Mouse (Mus musculus) mesoderm, embryonic 11.5 days (tissue): Measurements from ENCODE around the gene Galnt2.

Experiments
- DNase-seq: peaks from one replicate; pipeline ENCODE4 v3.0.0-alpha.2; 2012; ENCODE audit warnings: low read depth, low spot score

The Galnt2 gene

DNA sequence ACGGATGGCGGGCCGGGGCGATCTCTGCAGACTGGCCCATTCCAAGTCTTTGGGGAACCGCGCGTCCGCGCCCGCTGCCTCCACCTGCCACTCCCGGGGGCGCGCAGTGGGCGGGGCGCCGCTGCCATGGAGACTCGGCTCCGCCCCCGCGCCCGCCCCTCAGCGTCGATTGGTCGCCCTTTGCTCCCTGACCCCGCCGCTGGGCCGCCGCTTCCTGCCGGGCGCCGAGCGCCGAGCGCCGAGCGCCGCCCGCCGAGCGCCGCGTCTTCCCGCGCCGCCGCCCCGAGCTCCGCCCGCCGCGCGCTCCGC is at the start of gene Galnt2:
Gene Galnt2, plus strand, starts transcription at position 216 of the 309 bp plus-strand sequence.
- DNase-seq, result peak; percentile 81

DNA sequence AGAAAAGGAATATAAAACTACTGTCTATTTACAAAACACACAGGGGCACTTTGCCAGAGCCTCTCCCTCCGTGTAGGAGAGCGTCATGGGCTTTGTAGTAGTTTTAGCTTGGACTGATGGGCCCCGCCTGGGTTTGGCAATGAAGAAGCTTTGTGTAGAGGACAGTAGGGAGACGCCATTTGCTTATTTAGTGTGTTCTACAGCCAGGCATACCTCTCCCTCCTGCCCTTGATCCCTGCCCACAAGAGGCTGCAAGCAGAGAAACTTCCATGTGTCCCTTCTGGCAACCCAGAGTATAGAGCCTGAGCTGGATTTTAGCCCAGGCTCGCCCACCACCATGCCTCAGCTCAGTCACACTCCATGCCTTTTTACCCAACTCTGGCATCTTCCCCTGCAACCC is 49.4 kb upstream of the Galnt2 start:
- DNase-seq, result no peak

DNA sequence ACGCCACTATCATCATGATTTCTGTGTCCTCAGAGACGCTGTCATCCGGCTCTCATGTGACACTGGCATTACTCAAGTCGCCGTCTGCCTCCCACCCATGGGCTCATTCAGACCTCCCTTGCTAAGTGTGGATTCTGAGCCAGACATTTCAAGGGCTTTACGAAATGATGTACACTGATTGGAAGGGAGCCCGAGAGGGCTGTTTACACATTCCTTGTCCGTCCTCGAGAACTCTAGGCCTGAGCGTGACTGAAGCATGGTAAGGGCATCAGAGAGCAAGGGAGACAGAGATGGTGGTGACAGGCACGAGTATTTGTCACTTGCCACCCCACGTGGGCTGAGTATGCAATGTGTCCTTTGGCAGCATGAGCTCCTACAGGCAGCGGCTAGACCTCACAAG is 49.0 kb upstream of the Galnt2 start:
- no peak for DNase-seq

DNA sequence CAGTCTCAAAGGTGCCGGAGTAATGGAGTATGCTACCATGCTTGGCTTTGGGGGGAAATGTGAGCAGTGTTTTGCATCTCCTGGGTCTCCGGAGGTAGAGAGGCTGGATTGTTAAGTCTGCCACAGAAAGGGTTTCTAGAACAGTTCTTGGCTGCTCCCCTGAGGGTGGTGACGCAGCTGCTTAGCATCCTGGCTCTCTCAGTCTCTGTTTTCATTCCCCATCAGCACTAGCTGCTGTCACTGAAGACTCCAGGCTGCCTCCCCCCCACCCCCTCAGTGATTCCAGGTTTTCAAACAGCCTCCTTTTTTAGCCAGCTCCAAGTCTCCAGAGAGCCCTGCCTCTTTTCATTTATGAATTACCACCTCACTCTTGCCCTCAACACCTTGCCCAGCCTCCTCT is 47.1 kb upstream of the Galnt2 start:
- DNase-seq, result no peak

GRCm38 (mm10) chr8:124184507-124184906 is 46.7 kb upstream of the Galnt2 start:
- no peak for DNase-seq

DNA sequence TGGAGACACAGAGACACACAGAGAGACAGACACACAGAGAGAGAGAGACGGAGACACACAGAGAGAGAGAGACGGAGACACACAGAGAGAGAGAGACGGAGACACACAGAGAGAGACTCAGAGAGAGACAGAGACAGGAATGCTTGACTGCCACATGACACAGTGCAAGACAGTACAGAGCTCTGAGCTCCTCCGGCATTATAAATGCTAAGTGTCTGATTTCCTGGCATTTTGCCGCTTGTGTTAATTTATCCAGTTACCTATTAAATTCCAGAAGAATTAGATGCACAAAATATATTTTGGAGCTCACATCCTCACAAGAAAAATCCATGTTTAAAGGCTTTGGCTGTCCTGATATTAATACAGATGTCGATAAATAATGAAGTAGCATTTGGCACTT is 46.1 kb upstream of the Galnt2 start:
- no peak for DNase-seq

- DNase-seq, result no peak
Measured at GRCm38 (mm10) chr8:124190388-124190787, 40.8 kb upstream of the Galnt2 start.

DNA sequence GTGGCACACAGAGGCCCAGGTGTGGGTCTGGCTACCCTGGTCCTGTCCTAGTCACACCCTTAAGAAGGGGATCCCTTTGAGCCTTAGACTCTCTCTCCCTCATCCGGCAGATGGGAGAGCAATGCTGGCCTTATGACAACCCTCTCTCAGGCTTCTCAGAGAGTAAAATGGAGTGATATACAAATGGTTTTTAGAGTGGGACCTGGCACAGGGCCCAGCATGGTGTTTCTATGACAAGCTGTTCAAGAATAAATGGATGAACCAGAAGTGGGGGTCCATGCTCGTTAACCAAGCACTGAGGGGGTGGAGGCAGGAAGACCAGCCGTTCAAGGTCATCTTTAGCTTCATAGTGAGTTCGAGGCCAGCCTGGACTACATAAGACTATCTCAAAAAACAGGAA is 38.9 kb upstream of the Galnt2 start:
- no peak for DNase-seq

DNA sequence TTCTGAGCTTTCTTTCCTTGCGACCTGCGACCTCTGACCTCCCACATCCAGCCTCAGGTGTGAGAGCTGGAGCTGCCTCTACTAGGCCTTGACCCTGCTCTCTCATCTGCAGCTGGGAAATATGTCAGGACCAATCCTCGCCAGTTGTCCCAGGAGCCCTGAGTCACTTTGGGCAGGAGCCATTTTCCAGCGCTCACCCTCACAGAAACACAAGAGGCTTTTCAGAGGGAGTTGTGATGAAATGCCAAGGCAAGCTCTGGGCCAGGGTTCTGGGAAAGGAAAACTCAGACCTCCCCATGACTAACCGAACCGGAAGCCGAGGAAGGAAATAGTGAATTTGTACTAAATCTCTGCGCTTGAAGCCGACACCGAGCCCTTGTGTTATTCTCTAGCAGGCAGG is 38.2 kb upstream of the Galnt2 start:
- DNase-seq, result no peak

- no peak for DNase-seq
Measured at GRCm38 (mm10) chr8:124193992-124194391, 37.2 kb upstream of the Galnt2 start.

DNA sequence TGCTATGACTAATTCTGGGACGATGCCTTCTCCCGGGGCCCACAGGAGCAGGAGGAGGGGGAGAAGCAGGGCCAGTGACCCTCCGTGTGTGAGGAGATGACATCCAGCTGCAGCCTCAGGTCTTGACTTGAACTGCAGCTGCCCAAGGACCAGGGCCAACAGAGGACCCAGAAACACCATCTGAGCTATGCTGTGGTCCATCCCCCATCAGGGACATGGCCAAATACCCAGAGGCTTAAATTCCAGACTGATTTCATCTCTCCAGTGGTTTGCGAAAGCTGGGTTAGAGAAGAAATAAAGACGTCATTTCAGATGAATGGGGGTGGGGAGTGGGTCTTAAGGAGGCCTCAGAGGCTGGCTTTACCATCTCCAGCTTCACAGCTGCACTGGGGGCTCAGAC is 35.0 kb upstream of the Galnt2 start:
- DNase-seq, result no peak

DNA sequence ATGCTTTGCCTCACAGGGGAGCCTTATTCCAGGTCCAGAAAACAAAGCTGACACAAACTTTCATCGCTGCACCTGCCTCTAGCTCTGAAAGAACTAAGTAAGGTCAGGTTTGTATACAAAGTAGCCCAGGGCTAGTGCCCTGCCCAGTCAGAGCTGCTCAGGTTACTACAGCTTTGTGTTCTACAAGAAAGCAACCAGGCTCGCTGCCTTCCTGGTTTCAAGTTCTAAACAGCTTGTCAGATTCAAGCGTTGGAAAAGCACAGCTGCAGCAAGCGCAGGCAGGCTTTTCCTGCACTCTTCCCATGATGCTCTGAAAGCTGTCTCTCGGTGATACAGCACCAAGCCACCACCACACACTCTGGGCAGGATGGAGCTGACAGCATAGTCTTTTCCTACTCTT is 34.4 kb upstream of the Galnt2 start:
- no peak for DNase-seq

- DNase-seq, result no peak
Measured at GRCm38 (mm10) chr8:124198230-124198629, 33.0 kb upstream of the Galnt2 start.

DNA sequence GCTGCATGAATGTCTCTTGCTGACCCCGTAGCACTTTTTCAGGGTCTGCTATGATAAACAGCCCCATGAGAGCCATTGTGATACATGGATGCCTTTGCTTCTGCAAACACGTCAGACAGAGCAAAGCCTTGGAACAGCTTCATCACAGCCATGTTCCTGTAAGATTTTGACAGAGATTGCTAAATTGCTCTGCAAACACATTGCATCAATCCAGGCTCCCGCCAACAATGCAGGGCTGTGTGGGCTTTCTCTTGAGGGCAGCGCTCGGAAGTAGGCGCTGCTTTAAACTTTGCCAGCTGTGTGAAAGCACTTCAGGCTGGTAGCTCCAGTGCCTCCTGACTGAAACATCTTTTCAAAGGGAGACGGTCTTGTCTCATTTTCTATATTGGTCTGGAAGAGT is 30.8 kb upstream of the Galnt2 start:
- DNase-seq, result peak; percentile 47

DNA sequence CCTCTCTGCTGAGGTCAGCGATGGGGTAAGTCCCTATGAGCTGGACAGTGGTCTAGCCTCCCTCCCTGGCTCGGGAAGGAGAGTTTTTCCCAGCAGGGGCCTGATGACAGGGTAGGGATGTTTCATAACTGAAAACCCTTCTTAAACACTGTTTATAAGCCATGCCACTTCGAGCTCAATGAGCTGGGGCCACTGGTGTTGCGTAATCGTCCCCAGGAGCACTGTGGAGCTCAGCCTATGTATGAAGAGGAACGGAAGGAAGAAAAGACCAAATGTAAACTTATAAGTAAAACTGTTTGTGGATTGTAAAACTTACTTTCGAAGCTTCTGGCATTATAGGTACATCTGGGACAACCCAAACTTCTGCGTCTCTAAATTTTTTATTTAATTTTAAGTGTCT is 29.5 kb upstream of the Galnt2 start:
- DNase-seq, result no peak

GRCm38 (mm10) chr8:124202895-124203294 is 28.3 kb upstream of the Galnt2 start:
- DNase-seq, result no peak

DNA sequence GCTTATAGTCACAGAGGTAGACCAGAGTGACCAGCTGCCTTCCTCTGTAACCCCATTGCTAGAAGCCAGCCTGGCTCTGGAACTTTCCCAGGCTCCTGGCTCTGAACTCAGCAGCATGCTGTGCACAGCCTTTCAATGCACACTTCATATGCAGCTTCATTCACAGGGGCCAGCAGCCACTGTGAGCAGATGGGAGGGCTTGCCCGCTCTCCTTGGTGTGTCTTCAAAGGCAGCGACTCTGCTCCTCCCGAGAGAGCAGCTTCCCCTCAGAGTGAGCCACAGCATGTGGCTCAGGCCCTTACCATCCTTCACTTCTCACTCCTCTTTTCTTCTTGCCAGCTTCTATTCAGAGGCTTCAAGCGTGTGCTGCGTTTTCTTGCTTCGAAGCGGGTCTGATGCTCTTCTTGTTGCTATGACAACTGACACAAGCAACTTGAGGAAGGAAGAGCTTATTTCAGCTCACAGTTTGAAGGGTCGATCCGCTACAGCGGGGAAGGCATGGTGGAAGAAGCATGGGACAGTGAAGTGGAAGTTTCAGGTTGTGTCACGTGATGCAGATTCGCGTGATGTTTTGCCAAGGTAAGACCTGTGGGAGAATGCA is 27.1 kb upstream of the Galnt2 start:
- no peak for DNase-seq

GRCm38 (mm10) chr8:124212148-124212547 is 19.0 kb upstream of the Galnt2 start:
- no peak for DNase-seq

DNA sequence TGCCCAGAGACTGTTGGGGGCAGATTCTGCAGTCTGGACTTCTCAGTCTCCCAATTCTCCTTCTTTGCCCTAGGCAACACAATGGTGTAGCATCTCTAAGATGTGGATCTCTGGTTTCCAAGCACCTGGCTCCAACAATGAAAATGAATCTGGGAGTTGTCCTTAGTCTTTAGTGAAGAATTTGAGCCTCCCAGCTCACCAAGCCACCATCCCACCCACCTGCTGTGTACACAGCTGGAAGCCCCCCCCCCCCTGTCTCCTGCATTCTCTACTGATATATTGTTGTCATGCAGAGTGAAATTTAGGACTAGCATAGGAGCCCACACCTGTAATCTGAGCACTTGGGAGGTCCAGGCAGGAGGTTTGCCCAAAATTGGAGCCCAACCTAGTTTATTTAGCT is 14.2 kb upstream of the Galnt2 start:
- no peak for DNase-seq

DNA sequence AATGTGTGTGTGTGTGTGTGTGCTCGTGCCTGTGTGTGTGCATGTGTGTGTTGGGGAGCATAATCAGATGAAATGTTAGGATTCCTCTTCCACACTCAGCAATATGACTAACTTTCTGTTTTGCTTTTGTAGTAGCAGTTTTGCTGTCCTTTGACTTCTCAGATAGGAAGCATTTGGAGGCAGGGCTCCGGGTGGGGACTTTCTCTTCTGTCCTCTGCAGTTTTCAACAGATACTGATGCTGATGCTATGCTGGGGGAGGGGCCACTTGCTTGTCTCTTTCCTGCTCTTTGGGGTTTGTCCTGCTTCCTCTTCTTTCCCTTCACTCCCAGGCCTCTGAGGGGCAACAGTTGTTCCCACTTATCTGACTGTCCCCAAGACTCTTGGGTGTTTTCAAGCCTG is 1.3 kb upstream of the Galnt2 start:
- DNase-seq, result no peak

- DNase-seq, result no peak
Measured at GRCm38 (mm10) chr8:124230496-124231175, 555 bp upstream of the Galnt2 start.

DNA sequence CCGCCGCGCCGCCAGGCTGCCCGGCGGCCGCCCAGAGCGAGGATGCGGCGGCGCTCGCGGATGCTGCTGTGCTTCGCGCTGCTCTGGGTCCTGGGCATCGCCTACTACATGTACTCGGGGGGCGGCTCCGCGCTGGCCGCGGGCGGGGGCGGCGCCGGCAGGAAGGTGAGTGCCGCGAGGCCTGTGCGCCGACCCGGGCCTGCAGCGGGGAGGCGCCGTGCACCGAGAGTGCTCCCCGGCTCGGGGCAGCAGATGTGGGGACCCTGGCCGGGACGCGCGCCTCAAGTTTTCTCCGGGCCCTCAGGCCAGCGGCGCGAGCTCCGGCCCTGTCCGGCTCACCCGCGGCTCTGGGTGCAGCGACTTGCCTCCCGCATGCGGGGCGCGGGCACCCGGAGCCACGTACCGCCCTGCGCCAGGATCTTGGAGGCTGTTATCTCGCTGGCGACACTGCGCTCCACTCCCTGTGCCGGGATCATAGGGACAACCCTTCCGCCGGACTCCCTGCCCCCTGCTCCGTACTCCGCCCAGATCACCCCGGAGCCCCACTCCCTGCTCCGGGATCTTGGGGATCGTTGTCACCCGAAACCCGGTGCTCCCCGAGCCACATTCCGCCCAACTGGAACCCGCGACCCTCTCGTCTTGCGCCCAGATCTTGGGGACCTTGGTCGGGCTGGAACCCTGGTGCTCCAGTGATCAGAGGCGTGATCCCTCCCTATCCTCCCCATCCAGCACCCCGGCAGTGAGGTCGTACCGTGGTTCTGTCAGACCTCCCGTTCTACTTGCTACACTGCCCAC is 491 bp downstream of the Galnt2 start:
- peak; percentile 47 for DNase-seq

- DNase-seq, result no peak
Measured at GRCm38 (mm10) chr8:124232280-124232600, 1.0 kb downstream of the Galnt2 start.
